Mouse (Mus musculus) ES-E14 (cell line): ENCODE results near the gene Spaca7.

Experiments used
- CHD2 ChIP-seq: IDR thresholded peaks from 2 replicates; pipeline ENCODE4 v1.6.1; 2014; ENCODE audit warnings: mild to moderate bottlenecking, low read depth, low read length, inconsistent platforms
- HCFC1 ChIP-seq: IDR thresholded peaks from 2 replicates; pipeline ENCODE4 v1.6.1; 2012; ENCODE audit warnings: low read length, inconsistent platforms, borderline replicate concordance; ENCODE audit not compliant: insufficient read depth
- MAFK ChIP-seq: IDR thresholded peaks from 2 replicates; pipeline ENCODE4 v1.6.1; 2014; ENCODE audit warnings: mild to moderate bottlenecking, low read depth, low read length, inconsistent platforms; ENCODE audit not compliant: insufficient read depth
- ZC3H11A ChIP-seq: IDR thresholded peaks from 2 replicates; pipeline ENCODE4 v1.6.1; 2012; ENCODE audit warnings: low read depth, mild to moderate bottlenecking, inconsistent platforms, low read length, borderline replicate concordance
- ZNF384 ChIP-seq: IDR thresholded peaks from 2 replicates; pipeline ENCODE4 v1.6.1; 2012; ENCODE audit warnings: low read depth, low read length, inconsistent platforms

- TF ChIP-seq HCFC1 (no peak), ZNF384 (no peak), CHD2 (no peak), MAFK (no peak), ZC3H11A (no peak)
Observed at GRCm38 (mm10) chr8:12583785-12584184, 11.0 kb downstream of the Spaca7 start.
